Mouse (Mus musculus): Measurements from ENCODE around the gene Tmem141. TPM values are rescaled to one million over a fixed set of nuclear protein-coding genes. Genes with fewer than 3 reads are reported as not detected.

The Tmem141 gene
- polyA plus RNA-seq, 1 experiment from 2014 or later: 37.6 TPM

GRCm38 (mm10) chr2:25580621-25581101, 41.1 kb downstream of the Tmem141 start:
- WGBS: 50% methylated on average over 6 of the region's 6 CpGs
- no peak overlapping the region for H3K4me2 ChIP-seq (replicated peaks; ENCODE audit: low read depth, low read length)

GRCm38 (mm10) chr2:25579737-25580460, 41.9 kb downstream of the Tmem141 start:
- Histone ChIP-seq H3K36me3 (ENCODE audit: insufficient read depth, low read length) (peaks cover 17% of the 10 kb centered on the region), H3K4me1 (ENCODE audit: insufficient read depth, low read length) (peaks cover 55% of the 10 kb centered on the region), H3K9me3 (ENCODE audit: low read length) (no peaks in the 10 kb centered on the region), H3K27ac (ENCODE audit: low read length) (no peak overlapping the region), H3K9ac (replicated peaks; ENCODE audit: low read length) (no peak overlapping the region), H3K4me2 (replicated peaks; ENCODE audit: low read depth, low read length) (peak overlapping the region; percentile 46), H3K27me3 (ENCODE audit: insufficient read depth, low read length) (peaks cover 55% of the 10 kb centered on the region), H3K4me3 (ENCODE audit: low read length) (peak overlapping the region; percentile 29)
- WGBS: 5% methylated on average over 27 of the region's 27 CpGs
- no peak for ATAC-seq (ENCODE audit: low FRiP score, low TSS enrichment)

More at GRCm38 (mm10) chr2:25580621-25581101, 41.1 kb downstream of the Tmem141 start:
- H3K27me3 ChIP-seq (ENCODE audit: insufficient read depth, low read length): peaks cover 55% of the 10 kb centered on the region
- no peak overlapping the region for H3K27ac ChIP-seq (ENCODE audit: low read length)
- H3K4me1 ChIP-seq (ENCODE audit: insufficient read depth, low read length): peaks cover 51% of the 10 kb centered on the region
- H3K9ac ChIP-seq (replicated peaks; ENCODE audit: low read length): no peak overlapping the region
- H3K9me3 ChIP-seq (ENCODE audit: low read length): no peaks in the 10 kb centered on the region
- H3K4me3 ChIP-seq (ENCODE audit: low read length): no peak overlapping the region
- no peak for ATAC-seq (ENCODE audit: low FRiP score, low TSS enrichment)
- H3K36me3 ChIP-seq (ENCODE audit: insufficient read depth, low read length): peaks cover 24% of the 10 kb centered on the region

DNA sequence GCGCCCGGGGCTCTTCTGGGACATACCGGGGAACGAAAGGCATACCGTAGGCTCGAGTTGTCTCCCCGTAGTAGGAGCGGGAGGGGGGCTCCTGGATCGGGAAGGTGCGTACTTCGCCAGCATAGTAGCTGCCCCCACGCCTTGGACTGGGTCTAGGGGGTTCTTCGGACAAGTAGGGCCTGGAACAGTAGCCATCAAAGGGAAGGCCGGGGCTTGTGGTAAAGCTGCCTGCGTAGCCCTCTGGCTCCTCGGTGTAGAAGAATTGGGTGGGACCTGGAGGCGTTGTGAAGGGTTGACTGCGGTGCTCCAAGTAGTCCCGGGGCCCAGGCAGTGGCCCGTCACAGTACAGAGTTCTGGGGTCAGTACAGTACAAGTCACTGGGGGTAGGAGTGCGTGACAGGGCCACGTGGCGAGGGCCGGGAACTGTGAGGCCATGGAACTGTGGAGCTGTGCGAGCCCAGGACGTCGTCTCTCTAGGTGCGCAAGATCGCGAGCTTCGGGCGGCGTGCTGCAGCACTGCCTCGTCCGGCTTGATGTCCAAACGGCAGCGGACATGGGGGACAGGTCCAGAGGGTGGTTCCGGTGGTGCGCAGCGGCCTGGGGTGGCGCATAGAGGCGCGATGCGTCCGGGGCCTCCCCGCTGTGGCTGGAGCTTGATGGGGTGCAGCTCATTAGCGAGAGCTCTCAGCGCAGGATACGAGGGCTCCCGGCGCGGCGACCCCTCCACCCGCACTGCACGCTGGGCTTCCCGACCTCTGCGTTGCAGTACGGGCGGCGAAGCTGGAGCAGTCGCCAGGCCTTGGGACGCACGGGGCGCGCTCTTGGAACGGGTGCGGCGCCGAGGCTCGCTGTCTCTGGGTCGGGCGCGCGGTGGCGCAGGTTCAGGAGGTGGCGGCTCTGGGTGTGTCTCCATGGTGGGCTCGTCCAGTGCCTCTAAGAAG, 42.7 kb downstream of the Tmem141 start:
- no peak overlapping the region for H3K9ac ChIP-seq (replicated peaks; ENCODE audit: low read length)
- no peak for ATAC-seq (ENCODE audit: low FRiP score, low TSS enrichment)
- H3K27ac ChIP-seq (ENCODE audit: low read length): no peak overlapping the region
- WGBS: 6% methylated on average over 77 of the region's 77 CpGs
- H3K4me1 ChIP-seq (ENCODE audit: insufficient read depth, low read length): peaks cover 57% of the 10 kb centered on the region
- H3K4me2 ChIP-seq (replicated peaks; ENCODE audit: low read depth, low read length): peak overlapping the region; percentile 46
- no peaks in the 10 kb centered on the region for H3K9me3 ChIP-seq (ENCODE audit: low read length)
- peaks cover 55% of the 10 kb centered on the region for H3K27me3 ChIP-seq (ENCODE audit: insufficient read depth, low read length)
- H3K4me3 ChIP-seq (ENCODE audit: low read length): peak overlapping the region; percentile 29
- H3K36me3 ChIP-seq (ENCODE audit: insufficient read depth, low read length): peaks cover 9% of the 10 kb centered on the region; the same call in 1 of the 2 replicates

GRCm38 (mm10) chr2:25577951-25578795, 43.6 kb downstream of the Tmem141 start:
- Histone ChIP-seq H3K4me3 (ENCODE audit: low read length) (peak overlapping the region; percentile 29), H3K36me3 (ENCODE audit: insufficient read depth, low read length) (no peaks in the 10 kb centered on the region), H3K9ac (replicated peaks; ENCODE audit: low read length) (peak overlapping the region; percentile 52), H3K27me3 (ENCODE audit: insufficient read depth, low read length) (peaks cover 55% of the 10 kb centered on the region), H3K9me3 (ENCODE audit: low read length) (no peaks in the 10 kb centered on the region), H3K4me1 (ENCODE audit: insufficient read depth, low read length) (peaks cover 66% of the 10 kb centered on the region), H3K4me2 (replicated peaks; ENCODE audit: low read depth, low read length) (peak overlapping the region; percentile 50), H3K27ac (ENCODE audit: low read length) (no peak overlapping the region)
- 4% methylated on average over 75 of the region's 75 CpGs for WGBS
- no peak for ATAC-seq (ENCODE audit: low FRiP score, low TSS enrichment)

GRCm38 (mm10) chr2:25576965-25577891, 44.6 kb downstream of the Tmem141 start:
- no peak for ATAC-seq (ENCODE audit: low FRiP score, low TSS enrichment)
- Histone ChIP-seq H3K4me3 (ENCODE audit: low read length) (peak overlapping the region; percentile 29), H3K27ac (ENCODE audit: low read length) (no peak overlapping the region), H3K27me3 (ENCODE audit: insufficient read depth, low read length) (peaks cover 55% of the 10 kb centered on the region), H3K4me2 (replicated peaks; ENCODE audit: low read depth, low read length) (peak overlapping the region; percentile 50), H3K9ac (replicated peaks; ENCODE audit: low read length) (peak overlapping the region; percentile 52), H3K9me3 (ENCODE audit: low read length) (no peaks in the 10 kb centered on the region), H3K4me1 (ENCODE audit: insufficient read depth, low read length) (peaks cover 64% of the 10 kb centered on the region), H3K36me3 (ENCODE audit: insufficient read depth, low read length) (no peaks in the 10 kb centered on the region)
- 14% methylated on average over 92 of the region's 92 CpGs for WGBS

DNA sequence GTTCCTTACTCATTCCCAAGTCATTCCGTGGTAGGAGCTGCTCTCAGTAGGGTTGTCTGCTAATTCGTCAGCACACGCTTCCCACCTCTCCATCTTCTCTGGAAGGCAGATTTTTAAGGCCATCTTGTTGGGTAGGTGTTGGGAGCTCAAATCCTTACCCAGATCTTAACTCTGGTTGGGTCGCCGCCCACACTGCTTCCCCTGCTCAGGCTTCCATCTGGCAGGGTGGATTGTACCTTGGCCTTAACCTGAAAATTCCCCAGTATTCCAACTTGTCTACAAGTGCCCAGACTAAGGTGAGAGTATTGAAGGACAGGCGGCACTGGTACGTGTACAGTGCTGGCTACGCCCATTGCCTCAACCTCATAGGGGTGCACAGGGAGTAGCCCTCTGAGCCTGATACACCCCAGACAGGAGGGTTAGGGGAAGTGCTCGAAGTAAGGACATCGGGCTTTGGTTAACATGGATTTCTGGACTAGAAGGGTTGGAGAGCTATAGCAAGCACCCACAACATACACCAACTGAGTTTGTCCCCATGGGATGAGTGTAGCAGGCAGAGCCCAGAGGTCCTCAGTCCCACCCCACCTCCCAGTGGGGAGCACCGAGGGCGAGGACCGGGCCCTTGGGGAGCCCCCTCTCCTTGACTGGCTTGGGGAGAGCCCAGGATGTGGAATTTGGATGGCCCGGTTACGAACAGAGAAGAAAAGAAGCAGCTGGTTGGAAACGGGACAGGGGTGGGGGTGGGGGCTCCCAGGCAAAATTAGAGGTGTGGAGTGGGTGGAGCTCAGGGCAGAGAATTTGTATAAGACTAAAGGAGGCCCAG, 45.6 kb downstream of the Tmem141 start:
- H3K4me3 ChIP-seq (ENCODE audit: low read length): no peak overlapping the region
- peaks cover 57% of the 10 kb centered on the region for H3K4me1 ChIP-seq (ENCODE audit: insufficient read depth, low read length)
- H3K36me3 ChIP-seq (ENCODE audit: insufficient read depth, low read length): no peaks in the 10 kb centered on the region
- peaks cover 55% of the 10 kb centered on the region for H3K27me3 ChIP-seq (ENCODE audit: insufficient read depth, low read length)
- H3K27ac ChIP-seq (ENCODE audit: low read length): no peak overlapping the region
- ATAC-seq (ENCODE audit: low FRiP score, low TSS enrichment): no peak
- 79% methylated on average over 16 of the region's 16 CpGs for WGBS
- H3K4me2 ChIP-seq (replicated peaks; ENCODE audit: low read depth, low read length): no peak overlapping the region
- H3K9me3 ChIP-seq (ENCODE audit: low read length): no peaks in the 10 kb centered on the region
- no peak overlapping the region; the same call in 1 of the 2 replicates for H3K9ac ChIP-seq (replicated peaks; ENCODE audit: low read length)

DNA sequence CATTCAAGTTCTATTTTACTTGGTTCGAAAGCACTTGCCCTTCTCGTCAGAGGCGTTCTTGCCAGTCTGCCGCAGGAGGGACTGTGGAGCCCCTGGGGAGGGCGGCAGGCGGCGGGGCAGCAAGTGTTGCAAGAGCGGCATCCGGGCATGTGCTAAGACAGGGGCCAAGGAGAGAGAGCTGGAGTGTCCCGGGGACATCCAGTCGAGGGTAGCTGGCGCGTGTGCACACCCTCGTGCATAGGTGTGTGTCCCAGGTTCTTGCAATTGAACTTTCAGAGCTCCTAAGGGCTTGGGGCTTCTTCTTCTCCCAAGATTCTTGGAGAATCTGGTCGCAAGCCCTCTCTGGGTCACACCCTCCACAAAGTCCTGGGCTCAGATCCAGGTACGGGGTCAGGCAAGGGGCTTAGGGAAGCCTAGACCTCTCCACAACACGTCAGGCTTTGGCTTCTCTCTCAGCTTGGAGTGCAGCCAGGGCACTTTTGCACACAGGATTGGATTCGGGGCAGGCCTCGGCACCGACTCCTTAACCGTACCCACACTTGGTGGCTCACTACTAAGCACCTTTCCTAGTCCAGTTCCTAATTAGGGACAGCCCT, 46.3 kb downstream of the Tmem141 start:
- H3K36me3 ChIP-seq (ENCODE audit: insufficient read depth, low read length): no peaks in the 10 kb centered on the region
- 14% methylated on average over 21 of the region's 21 CpGs for WGBS
- ATAC-seq (ENCODE audit: low FRiP score, low TSS enrichment): no peak
- H3K9me3 ChIP-seq (ENCODE audit: low read length): no peaks in the 10 kb centered on the region
- H3K27me3 ChIP-seq (ENCODE audit: insufficient read depth, low read length): peaks cover 47% of the 10 kb centered on the region
- peak overlapping the region; percentile 95 for H3K4me2 ChIP-seq (replicated peaks; ENCODE audit: low read depth, low read length)
- H3K4me1 ChIP-seq (ENCODE audit: insufficient read depth, low read length): peaks cover 53% of the 10 kb centered on the region
- peak overlapping the region; percentile 69 for H3K4me3 ChIP-seq (ENCODE audit: low read length)
- peak overlapping the region; percentile 85 for H3K9ac ChIP-seq (replicated peaks; ENCODE audit: low read length)
- peak overlapping the region; percentile 91 for H3K27ac ChIP-seq (ENCODE audit: low read length)
